Mouse (Mus musculus) ES-E14 (cell line): Measurements from ENCODE around the gene Olfr1274-ps.

Source experiments
- CHD2 ChIP-seq: IDR thresholded peaks from 2 replicates; pipeline ENCODE4 v1.6.1; 2014; ENCODE audit warnings: mild to moderate bottlenecking, low read depth, low read length, inconsistent platforms
- HCFC1 ChIP-seq: IDR thresholded peaks from 2 replicates; pipeline ENCODE4 v1.6.1; 2012; ENCODE audit warnings: low read length, inconsistent platforms, borderline replicate concordance; ENCODE audit not compliant: insufficient read depth
- MAFK ChIP-seq: IDR thresholded peaks from 2 replicates; pipeline ENCODE4 v1.6.1; 2014; ENCODE audit warnings: mild to moderate bottlenecking, low read depth, low read length, inconsistent platforms; ENCODE audit not compliant: insufficient read depth

DNA sequence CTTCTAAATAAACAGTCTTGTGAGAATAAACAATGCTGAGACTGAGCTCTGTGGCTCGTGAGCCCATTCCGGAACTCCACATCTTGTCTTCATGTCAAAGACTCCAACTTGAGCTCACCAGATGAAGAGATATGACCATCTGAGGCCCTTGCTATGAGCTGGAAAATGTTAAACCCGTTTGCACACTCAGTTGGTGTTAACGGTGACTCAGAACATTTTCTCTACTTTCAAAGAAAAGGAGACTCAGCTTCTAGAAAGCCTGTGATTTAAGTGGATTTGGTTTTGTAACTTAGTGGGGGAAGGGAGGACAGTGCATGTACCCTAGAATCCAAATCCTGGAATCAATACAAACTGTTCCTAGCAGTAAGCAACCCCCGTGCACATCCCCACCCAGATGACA, 45.3 kb downstream of the Olfr1274-ps start:
- no peak for TF ChIP-seq CHD2
- TF ChIP-seq MAFK = no peak
- no peak for TF ChIP-seq HCFC1
